Mouse (Mus musculus): ENCODE results near the gene Asic4. TPM values are rescaled to one million over a fixed set of nuclear protein-coding genes. Genes with fewer than 3 reads are reported as not detected.

Asic4 gene
- polyA plus RNA-seq, 1 experiment = not detected

DNA sequence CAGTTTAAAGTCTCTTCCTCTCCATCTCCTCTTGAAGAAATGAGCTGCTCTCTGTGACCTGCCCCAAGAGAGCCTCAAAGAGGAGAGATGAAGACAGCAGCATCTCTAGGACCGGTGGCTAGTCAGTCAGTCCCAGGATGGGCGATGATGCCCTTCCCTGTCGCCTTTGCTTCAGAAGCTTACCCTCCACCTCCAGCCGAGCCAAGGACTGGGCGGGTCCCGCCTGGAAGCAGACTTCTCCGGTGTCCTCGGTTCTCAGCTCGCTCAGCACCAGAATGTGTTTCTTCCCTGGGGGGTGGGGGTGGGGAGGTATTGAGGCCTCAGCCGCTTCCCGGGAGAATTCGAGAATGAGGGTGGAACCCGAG, 36.8 kb downstream of the Asic4 start:
- Histone ChIP-seq H3K4me1 (ENCODE audit: control insufficient read depth) (peaks cover 13% of the 10 kb centered on the region), H3K27me3 (ENCODE audit: control insufficient read depth) (peaks cover 74% of the 10 kb centered on the region), H3K36me3 (ENCODE audit: control insufficient read depth) (no peaks in the 10 kb centered on the region; the same call in 1 of the 2 replicates), H3K4me3 (replicated peaks) (peak overlapping the region; percentile 48), H3K9me3 (ENCODE audit: control insufficient read depth, low read length) (no peaks in the 10 kb centered on the region)
- TF ChIP-seq TAL1 (IDR thresholded peaks at IDR 0.05; ENCODE audit: low read length) (no peak), GATA1 (IDR thresholded peaks at IDR 0.05; ENCODE audit: low read length) (no peak)

DNA sequence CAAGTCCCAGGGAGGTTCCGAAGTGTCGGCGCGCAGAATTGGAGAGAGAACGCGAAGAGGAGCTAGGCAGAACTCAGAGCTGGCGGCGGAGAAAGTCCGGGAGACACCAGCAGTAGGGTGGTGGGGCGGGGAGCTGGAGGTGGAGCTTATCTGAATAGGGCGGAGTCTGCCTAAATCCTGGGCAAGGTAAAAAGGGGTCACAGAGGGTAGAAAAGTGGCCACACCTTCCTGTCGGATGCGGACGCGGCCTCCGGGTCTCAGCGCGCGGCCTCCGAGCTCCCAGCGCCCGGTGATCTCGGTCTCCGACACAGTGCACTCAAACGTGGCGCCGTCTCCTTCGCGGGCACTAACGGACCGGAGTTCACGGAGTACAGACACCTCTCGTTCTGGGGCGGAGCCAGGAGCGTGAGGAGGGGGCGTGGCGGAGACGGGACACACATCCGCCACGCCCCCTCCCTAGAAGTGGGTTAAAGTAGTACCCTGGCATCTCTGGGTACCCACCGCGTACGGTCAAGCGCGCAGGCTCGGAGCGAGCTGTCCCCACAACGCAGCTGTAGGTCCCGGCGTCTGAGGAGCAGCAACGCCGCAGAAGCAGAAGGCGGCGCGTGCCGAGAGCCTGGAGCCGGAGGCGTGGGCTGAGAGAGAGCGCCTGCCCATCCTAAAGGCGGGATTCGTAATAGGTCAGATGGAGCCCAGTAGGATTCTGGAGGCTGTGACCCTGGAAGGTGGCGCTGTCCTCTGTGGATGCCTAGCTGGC, 37.3 kb downstream of the Asic4 start:
- H3K36me3 ChIP-seq (ENCODE audit: control insufficient read depth) = no peaks in the 10 kb centered on the region; the same call in 1 of the 2 replicates
- TF ChIP-seq TAL1 (IDR thresholded peaks at IDR 0.05; ENCODE audit: low read length) (no peak), GATA1 (IDR thresholded peaks at IDR 0.05; ENCODE audit: low read length) (no peak)
- H3K4me1 ChIP-seq (ENCODE audit: control insufficient read depth) = peaks cover 13% of the 10 kb centered on the region
- H3K9me3 ChIP-seq (ENCODE audit: control insufficient read depth, low read length) = no peaks in the 10 kb centered on the region
- H3K4me3 ChIP-seq (replicated peaks) = peak overlapping the region; percentile 48
- peaks cover 68% of the 10 kb centered on the region for H3K27me3 ChIP-seq (ENCODE audit: control insufficient read depth)

DNA sequence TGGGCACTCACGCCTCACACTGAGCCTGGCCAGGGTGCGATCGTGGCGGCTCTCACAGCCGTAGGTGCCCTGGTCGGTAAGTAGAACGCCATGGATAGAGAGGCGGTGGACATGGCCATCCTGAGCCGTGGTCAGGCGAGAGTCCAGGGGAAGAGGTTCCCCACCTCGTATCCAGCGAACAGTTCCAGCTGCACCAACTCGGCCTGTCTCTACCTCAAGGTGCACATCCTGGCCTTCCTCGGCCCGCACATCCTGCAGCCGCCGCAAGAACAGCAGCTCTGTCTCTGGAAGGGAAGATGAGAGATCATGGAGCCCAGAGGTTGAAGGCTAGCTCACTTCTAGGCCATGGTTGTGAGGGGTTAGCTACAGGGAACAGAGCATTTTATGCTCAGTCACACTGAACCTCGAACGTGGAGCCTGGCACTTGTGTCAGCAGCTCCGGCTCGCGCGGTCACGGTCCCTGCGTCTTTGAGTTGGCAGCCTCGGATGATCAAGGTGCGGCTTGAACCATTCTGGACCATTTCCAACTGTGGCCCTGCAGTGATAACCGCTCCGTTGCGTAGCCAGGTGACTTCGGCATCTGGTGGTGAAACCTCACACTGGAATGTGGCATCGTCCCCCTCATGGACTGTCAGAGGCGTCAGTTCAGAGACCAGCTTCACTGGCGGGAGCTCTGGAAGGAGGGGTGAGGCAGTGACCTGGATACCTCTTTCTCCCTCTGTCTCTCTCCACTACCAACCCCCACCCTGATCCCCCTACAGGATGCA, 40.7 kb downstream of the Asic4 start:
- TF ChIP-seq TAL1 (IDR thresholded peaks at IDR 0.05; ENCODE audit: low read length) = no peak
- TF ChIP-seq GATA1 (IDR thresholded peaks at IDR 0.05; ENCODE audit: low read length) = no peak
- no peaks in the 10 kb centered on the region; the same call in 1 of the 2 replicates for H3K36me3 ChIP-seq (ENCODE audit: control insufficient read depth)
- H3K4me1 ChIP-seq (ENCODE audit: control insufficient read depth) = peaks cover 13% of the 10 kb centered on the region
- peaks cover 35% of the 10 kb centered on the region for H3K27me3 ChIP-seq (ENCODE audit: control insufficient read depth)
- no peaks in the 10 kb centered on the region for H3K9me3 ChIP-seq (ENCODE audit: control insufficient read depth, low read length)
- no peak overlapping the region for H3K4me3 ChIP-seq (replicated peaks)

DNA sequence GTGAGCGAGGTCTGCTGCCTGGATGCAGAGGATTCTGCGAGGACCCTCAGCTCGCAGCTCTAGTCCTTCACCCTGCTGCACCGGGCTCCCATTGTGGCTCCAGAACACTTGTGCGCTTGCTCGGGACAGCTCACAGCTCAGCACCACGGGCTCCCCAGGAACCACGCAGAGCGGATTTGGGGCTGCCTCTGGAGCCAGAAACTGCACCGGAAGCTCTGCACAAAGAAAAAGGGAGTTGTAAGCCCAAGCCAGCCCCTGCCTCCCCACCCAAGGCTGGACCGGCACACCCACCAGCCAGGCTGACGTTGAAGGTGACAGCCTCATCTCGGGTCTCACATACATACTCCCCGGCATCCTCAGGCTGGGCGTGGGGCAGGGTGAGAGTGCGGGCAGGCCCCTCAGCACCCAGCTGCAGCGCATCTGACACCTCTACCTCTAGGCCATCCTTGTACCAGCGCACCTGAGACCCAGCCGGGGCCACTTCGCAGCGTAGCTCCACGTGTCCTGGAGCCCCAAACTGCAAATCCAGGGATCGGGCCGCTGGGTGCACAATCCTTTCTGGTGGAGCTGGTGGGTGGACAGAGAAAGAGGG, 42.4 kb downstream of the Asic4 start:
- Histone ChIP-seq H3K27me3 (ENCODE audit: control insufficient read depth) (peaks cover 18% of the 10 kb centered on the region), H3K9me3 (ENCODE audit: control insufficient read depth, low read length) (no peaks in the 10 kb centered on the region), H3K4me3 (replicated peaks) (no peak overlapping the region), H3K36me3 (ENCODE audit: control insufficient read depth) (no peaks in the 10 kb centered on the region; the same call in 1 of the 2 replicates), H3K4me1 (ENCODE audit: control insufficient read depth) (peaks cover 2% of the 10 kb centered on the region; the same call in 1 of the 2 replicates)
- TF ChIP-seq TAL1 (IDR thresholded peaks at IDR 0.05; ENCODE audit: low read length) = no peak
- no peak for TF ChIP-seq GATA1 (IDR thresholded peaks at IDR 0.05; ENCODE audit: low read length)

DNA sequence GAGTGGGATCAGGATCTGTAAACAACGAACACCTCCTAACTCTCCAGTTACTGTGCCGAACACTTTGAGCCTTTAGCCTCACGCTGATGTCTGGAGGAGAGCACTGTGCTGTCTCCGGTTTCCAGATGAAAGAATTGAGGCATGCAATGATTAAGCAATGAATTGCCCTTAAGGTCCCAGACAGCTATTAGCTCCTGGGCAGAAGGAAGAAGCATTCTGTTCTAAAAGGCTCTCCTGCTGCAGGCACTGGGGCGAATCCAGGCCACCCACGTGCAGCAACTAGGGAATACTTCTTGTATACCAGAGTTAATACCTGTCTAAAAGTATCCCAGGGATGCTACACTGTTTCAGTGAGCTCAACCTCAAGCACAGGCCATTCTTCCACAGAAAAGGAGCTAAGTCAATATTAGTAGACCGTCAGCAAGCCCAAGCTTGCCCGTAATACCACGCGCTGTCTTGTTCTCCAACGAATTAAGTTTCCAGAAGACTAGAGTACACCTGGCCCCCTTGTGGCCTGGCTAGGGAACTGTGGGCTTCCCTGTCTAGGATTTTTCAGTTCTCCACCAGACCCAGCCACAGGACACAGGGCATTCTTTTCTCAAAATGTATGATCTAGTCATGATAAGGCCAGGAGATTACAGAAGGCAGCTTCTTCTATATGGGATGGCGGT, 44.8 kb downstream of the Asic4 start:
- TF ChIP-seq TAL1 (IDR thresholded peaks at IDR 0.05; ENCODE audit: low read length) = no peak
- no peak for TF ChIP-seq GATA1 (IDR thresholded peaks at IDR 0.05; ENCODE audit: low read length)
- no peak overlapping the region for H3K4me3 ChIP-seq (replicated peaks)
- H3K27me3 ChIP-seq (ENCODE audit: control insufficient read depth) = no peaks in the 10 kb centered on the region
- H3K4me1 ChIP-seq (ENCODE audit: control insufficient read depth) = no peaks in the 10 kb centered on the region
- no peaks in the 10 kb centered on the region for H3K9me3 ChIP-seq (ENCODE audit: control insufficient read depth, low read length)
- H3K36me3 ChIP-seq (ENCODE audit: control insufficient read depth) = peaks cover 2% of the 10 kb centered on the region; the same call in 1 of the 2 replicates

DNA sequence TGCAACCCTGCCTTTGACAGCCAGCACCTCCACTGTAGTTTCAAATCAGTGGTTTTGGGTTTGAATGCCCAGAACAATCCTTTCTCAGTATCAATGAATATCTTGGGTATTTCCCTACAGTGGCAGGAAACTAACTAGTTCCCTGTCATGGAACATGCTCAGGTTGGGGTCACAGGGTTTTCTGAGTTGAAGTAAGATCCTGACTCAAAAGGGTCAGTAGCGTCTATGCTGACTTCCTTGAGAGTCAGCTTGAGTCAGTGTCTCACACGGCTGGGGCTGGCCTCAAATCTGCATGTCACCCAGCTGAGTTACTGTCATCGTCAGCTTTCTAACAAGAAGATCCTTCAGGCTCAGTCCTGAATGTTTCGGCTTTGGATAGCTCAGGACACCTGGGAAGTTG, 48.7 kb downstream of the Asic4 start:
- Histone ChIP-seq H3K4me1 (ENCODE audit: control insufficient read depth) (no peaks in the 10 kb centered on the region), H3K4me3 (replicated peaks) (no peak overlapping the region), H3K27me3 (ENCODE audit: control insufficient read depth) (peaks cover 7% of the 10 kb centered on the region), H3K36me3 (ENCODE audit: control insufficient read depth) (peaks cover 9% of the 10 kb centered on the region; the same call in 1 of the 2 replicates), H3K9me3 (ENCODE audit: control insufficient read depth, low read length) (no peaks in the 10 kb centered on the region)
- TF ChIP-seq GATA1 (IDR thresholded peaks at IDR 0.05; ENCODE audit: low read length) (no peak), TAL1 (IDR thresholded peaks at IDR 0.05; ENCODE audit: low read length) (no peak)

DNA sequence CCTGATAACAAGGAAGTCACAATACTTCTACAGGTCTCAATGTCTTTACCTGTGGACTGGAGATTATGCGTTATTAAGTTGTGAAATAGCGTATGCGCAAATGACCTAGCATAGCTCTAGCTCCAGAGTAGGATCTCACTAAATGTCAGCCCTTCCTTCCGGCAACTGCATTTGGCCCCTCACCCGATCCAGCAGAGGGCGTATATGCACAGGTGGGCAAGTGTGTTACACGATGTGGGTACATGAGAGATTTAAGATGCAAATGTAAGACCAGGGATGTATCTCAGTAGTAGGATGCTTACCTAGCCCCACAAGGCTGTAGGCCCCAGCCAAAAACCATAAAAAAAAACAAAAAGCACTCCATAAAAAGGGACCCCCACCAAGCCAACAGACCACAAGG, 49.2 kb downstream of the Asic4 start:
- TF ChIP-seq TAL1 (IDR thresholded peaks at IDR 0.05; ENCODE audit: low read length) (no peak), GATA1 (IDR thresholded peaks at IDR 0.05; ENCODE audit: low read length) (no peak)
- no peak overlapping the region for H3K4me3 ChIP-seq (replicated peaks)
- H3K9me3 ChIP-seq (ENCODE audit: control insufficient read depth, low read length) = no peaks in the 10 kb centered on the region
- H3K27me3 ChIP-seq (ENCODE audit: control insufficient read depth) = peaks cover 12% of the 10 kb centered on the region
- H3K36me3 ChIP-seq (ENCODE audit: control insufficient read depth) = peaks cover 9% of the 10 kb centered on the region; the same call in 1 of the 2 replicates
- no peaks in the 10 kb centered on the region for H3K4me1 ChIP-seq (ENCODE audit: control insufficient read depth)

DNA sequence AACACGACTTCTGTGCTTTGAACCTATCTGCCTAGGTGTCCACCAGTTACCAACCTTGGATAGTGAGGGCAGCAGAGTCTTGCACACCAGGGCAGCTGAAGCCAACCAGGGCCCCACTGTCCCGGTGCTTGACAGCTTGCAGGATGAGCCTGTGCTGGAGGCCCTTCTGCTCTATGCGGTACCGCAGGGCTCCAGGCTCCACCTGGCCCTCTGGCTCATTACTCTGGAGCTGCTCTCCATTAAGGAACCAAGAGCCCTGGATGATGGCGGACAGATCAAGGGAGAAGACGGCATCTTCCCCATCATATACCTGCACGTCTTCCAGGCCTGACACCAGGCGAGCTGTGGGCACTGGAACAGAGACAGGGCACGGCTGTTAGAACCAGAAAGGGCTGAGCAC, 51.7 kb downstream of the Asic4 start:
- H3K27me3 ChIP-seq (ENCODE audit: control insufficient read depth) = peaks cover 37% of the 10 kb centered on the region
- peaks cover 2% of the 10 kb centered on the region; the same call in 1 of the 2 replicates for H3K4me1 ChIP-seq (ENCODE audit: control insufficient read depth)
- no peak for TF ChIP-seq GATA1 (IDR thresholded peaks at IDR 0.05; ENCODE audit: low read length)
- TF ChIP-seq TAL1 (IDR thresholded peaks at IDR 0.05; ENCODE audit: low read length) = no peak
- no peaks in the 10 kb centered on the region; the same call in 1 of the 2 replicates for H3K9me3 ChIP-seq (ENCODE audit: control insufficient read depth, low read length)
- peaks cover 9% of the 10 kb centered on the region; the same call in 1 of the 2 replicates for H3K36me3 ChIP-seq (ENCODE audit: control insufficient read depth)
- no peak overlapping the region for H3K4me3 ChIP-seq (replicated peaks)

All from erythroblast, embryonic 14.5 days (primary cell).